Mouse (Mus musculus) forebrain, embryonic 11.5 days (tissue): ENCODE measurements at regions not wholly inside any gene's neighbourhood (a gene's known extent, or its start where the extent isn't known, plus 50 kb on each side); places are given as distances from the start of the nearest gene placed in this dataset.

Experiments used
- ATAC-seq: fragments of 200-750 bp; cut with Nextera tagmentation; replicated peaks from 2 replicates; pipeline ENCODE4 v1.8.0; 2017; ENCODE audit warnings: moderate TSS enrichment; ENCODE audit not compliant: low FRiP score
- DNase-seq: peaks from one replicate; pipeline ENCODE4 v3.0.0-alpha.2; 2017; ENCODE audit warnings: low spot score
- H3K27ac ChIP-seq: fragments of 300-500 bp; sonication (generic); 2 replicates; pipeline ENCODE4 v1.5.1; 2014; ENCODE audit warnings: low read depth, low read length
- H3K27me3 ChIP-seq: fragments of 300-500 bp; sonication (generic); 2 replicates; pipeline ENCODE4 v1.6.1; 2014; ENCODE audit warnings: mild to moderate bottlenecking, low read length, mixed read lengths; ENCODE audit not compliant: control insufficient read depth, insufficient read depth
- H3K36me3 ChIP-seq: fragments of 300-500 bp; sonication (generic); 2 replicates; pipeline ENCODE4 v1.6.1; 2014; ENCODE audit warnings: mild to moderate bottlenecking, low read length, moderate library complexity, mixed read lengths; ENCODE audit not compliant: control insufficient read depth, insufficient read depth
- H3K4me1 ChIP-seq: fragments of 300-500 bp; sonication (generic); replicated peaks from 2 replicates; pipeline ENCODE4 v1.6.1; 2014; ENCODE audit warnings: low read length, mixed read lengths; ENCODE audit not compliant: control insufficient read depth, insufficient read depth
- H3K4me2 ChIP-seq: fragments of 300-500 bp; sonication (generic); 2 replicates; pipeline ENCODE4 v1.6.1; 2014; ENCODE audit warnings: low read depth, mild to moderate bottlenecking, low read length, moderate library complexity, mixed read lengths; ENCODE audit not compliant: severe bottlenecking
- H3K4me3 ChIP-seq: fragments of 300-500 bp; sonication (generic); 2 replicates; pipeline ENCODE4 v1.5.1; 2014; ENCODE audit warnings: low read depth, low read length
- H3K9ac ChIP-seq: fragments of 300-500 bp; sonication (generic); 2 replicates; pipeline ENCODE4 v1.6.1; 2014; ENCODE audit warnings: low read length
- H3K9me3 ChIP-seq: fragments of 300-500 bp; sonication (generic); 2 replicates; pipeline ENCODE4 v1.6.1; 2016; ENCODE audit warnings: low read length, mixed read lengths; ENCODE audit not compliant: control insufficient read depth
- WGBS: fragments of 180-500 bp; shearing (Covaris S2); extraction: QIAGEN DNeasy Blood & Tissue Kit; methylation state at CpG from one replicate; pipeline ENCODE4 v1.1.7; 2014; 5-methylcytosine and 5-hydroxymethylcytosine counted together

DNA sequence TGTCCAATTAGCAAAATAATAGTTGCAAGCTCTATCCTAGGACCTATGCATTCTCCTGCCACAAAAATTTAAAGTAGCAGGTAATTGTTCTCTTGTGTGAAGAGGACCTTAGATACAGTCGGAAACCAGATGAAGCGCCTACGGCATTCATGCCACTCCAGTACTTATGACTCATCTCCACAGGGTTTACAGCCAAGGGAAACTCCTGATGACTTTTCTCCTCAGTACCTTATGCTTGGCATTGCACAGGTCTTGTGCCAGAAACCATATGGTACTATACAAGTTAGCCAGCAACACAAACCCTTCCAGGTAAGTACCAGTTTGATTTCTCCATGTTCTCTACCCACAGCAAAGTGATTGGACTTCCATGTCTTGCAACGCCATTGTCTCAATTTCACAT lies 606.3 kb upstream of the Dmac1 start:
- ATAC-seq, result no peak

GRCm38 (mm10) chr4:75869771-75870170 lies 591.7 kb upstream of the Dmac1 start:
- Histone ChIP-seq H3K9me3 (no peaks in the 10 kb centered on the region), H3K36me3 (no peaks in the 10 kb centered on the region), H3K27me3 (no peaks in the 10 kb centered on the region), H3K27ac (no peak overlapping the region), H3K4me2 (no peak overlapping the region), H3K9ac (no peak overlapping the region), H3K4me1 (no peaks in the 10 kb centered on the region), H3K4me3 (no peak overlapping the region)
- no peak for DNase-seq
- ATAC-seq, result no peak
- WGBS, result 67% methylated on average over 1 of the region's 1 CpGs

More for the DNA sequence above, 606.3 kb upstream of the Dmac1 start:
- 89% methylated on average over 4 of the region's 4 CpGs for WGBS
- Histone ChIP-seq H3K4me3 (no peak overlapping the region), H3K27me3 (no peaks in the 10 kb centered on the region), H3K4me1 (no peaks in the 10 kb centered on the region), H3K27ac (no peak overlapping the region), H3K9me3 (no peaks in the 10 kb centered on the region), H3K4me2 (no peak overlapping the region), H3K9ac (no peak overlapping the region), H3K36me3 (no peaks in the 10 kb centered on the region)
- no peak for DNase-seq

DNA sequence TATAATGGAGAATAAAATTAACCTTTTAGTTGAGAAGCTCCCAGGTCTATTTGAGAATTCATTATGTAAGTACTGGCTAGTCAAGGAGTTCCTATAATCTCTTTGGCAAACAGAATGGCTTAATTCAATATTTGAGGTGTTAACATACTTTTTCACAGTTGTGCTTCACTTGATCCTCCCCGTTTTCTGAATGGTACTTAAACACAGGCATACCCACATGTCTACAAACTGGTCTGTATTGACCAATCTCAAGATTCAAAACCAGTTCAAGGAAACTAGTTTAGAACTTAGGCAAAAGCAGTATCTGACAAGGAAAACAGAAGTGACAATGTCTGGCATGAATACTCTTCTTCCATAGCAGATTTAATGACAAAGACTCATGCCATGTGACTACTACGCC lies 583.0 kb upstream of the Dmac1 start:
- H3K36me3 ChIP-seq, result no peaks in the 10 kb centered on the region
- H3K9ac ChIP-seq, result no peak overlapping the region
- H3K4me2 ChIP-seq, result no peak overlapping the region
- DNase-seq (no peak), ATAC-seq (no peak)
- WGBS, result 76% methylated on average over 2 of the region's 2 CpGs
- no peaks in the 10 kb centered on the region for H3K4me1 ChIP-seq
- H3K27ac ChIP-seq, result no peak overlapping the region
- H3K27me3 ChIP-seq, result no peaks in the 10 kb centered on the region
- H3K9me3 ChIP-seq, result no peaks in the 10 kb centered on the region
- H3K4me3 ChIP-seq, result no peak overlapping the region

- Histone ChIP-seq H3K4me3 (no peak overlapping the region), H3K36me3 (no peaks in the 10 kb centered on the region), H3K4me2 (no peak overlapping the region), H3K4me1 (no peaks in the 10 kb centered on the region), H3K9me3 (no peaks in the 10 kb centered on the region), H3K27ac (no peak overlapping the region), H3K9ac (no peak overlapping the region), H3K27me3 (no peaks in the 10 kb centered on the region)
- no peak for ATAC-seq
- no peak for DNase-seq
- WGBS, result 74% methylated on average over 2 of the region's 2 CpGs
Observed at GRCm38 (mm10) chr4:75857769-75858408, 579.8 kb upstream of the Dmac1 start.

DNA sequence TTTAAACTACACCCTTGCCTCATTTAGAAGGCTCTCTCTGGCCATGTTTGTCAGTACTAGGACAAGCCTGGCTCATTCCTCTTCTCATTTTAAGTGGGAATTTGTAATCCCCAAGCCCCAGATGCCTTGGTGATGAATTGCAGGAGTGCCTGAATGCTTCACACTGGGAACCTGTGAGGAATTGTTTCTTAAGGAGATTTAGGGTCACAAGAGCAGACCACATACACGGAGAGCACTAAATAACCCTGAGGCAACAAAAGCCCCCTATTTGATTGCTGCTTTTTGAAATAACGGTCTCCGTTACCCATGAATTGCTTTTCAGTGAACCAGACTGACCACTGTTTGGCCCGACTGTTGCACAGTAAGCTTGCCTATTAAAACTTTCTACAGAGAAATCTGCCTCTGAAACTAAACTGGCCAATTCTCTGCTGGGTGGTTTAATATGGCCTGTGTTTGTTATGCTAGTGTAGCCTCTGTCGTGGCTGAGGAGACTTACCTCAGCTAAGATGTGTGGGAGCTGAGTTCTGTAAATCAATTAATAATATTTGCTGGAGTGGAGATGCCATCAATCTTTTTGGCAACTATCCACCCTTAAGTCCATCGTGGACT lies 577.7 kb upstream of the Dmac1 start:
- H3K4me2 ChIP-seq, result no peak overlapping the region
- H3K9me3 ChIP-seq, result no peaks in the 10 kb centered on the region
- WGBS, result 8% methylated on average over 6 of the region's 6 CpGs
- DNase-seq (no peak), ATAC-seq (peak; percentile 85)
- no peak overlapping the region for H3K4me3 ChIP-seq
- no peaks in the 10 kb centered on the region for H3K4me1 ChIP-seq
- no peak overlapping the region for H3K9ac ChIP-seq
- no peak overlapping the region for H3K27ac ChIP-seq
- no peaks in the 10 kb centered on the region for H3K36me3 ChIP-seq
- no peaks in the 10 kb centered on the region for H3K27me3 ChIP-seq

- no peak overlapping the region for H3K4me3 ChIP-seq
- H3K27me3 ChIP-seq, result no peaks in the 10 kb centered on the region
- ATAC-seq (no peak), DNase-seq (no peak)
- no peaks in the 10 kb centered on the region for H3K36me3 ChIP-seq
- no peaks in the 10 kb centered on the region for H3K4me1 ChIP-seq
- H3K9me3 ChIP-seq, result no peaks in the 10 kb centered on the region
- 81% methylated on average over 2 of the region's 2 CpGs for whole genome bisulfite sequencing
- H3K4me2 ChIP-seq, result no peak overlapping the region
- no peak overlapping the region for H3K9ac ChIP-seq
- no peak overlapping the region for H3K27ac ChIP-seq
Observed at GRCm38 (mm10) chr4:75850343-75850742, 572.2 kb upstream of the Dmac1 start.

DNA sequence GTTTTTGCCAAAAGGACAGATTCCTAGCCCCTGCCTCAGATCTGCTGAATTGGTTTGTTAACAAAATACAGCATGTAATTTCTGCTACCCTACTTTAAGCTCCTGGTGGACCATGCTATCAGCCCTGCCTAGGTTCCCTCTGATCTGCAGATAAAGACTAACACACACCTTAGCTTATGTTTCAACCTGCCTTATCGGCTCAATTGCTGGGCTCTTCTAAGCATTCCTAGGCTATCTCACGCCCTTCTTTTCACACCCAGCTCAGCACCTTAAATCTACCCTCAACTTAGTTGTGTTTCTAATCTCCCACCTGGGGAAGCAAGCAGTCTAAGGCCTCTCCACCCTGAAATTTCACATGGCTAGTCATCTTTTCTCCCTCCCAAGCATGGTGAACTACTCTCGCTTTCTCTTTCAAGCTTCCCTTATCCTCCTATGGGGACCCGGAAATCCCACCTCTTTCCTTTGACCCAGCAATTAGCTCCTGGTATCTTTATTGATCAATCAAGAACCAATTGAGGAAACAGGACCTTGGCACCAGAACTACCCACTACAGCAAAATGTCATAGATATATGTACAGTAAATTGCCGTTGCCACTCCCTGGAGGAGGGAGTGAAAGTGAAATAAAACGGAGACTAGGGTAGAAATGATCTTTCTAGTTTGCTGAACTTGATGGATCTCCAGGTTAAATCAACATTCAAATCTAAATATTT lies 569.7 kb upstream of the Dmac1 start:
- DNase-seq, result no peak
- Histone ChIP-seq H3K9me3 (no peaks in the 10 kb centered on the region), H3K4me3 (no peak overlapping the region), H3K4me2 (no peak overlapping the region), H3K27me3 (no peaks in the 10 kb centered on the region), H3K9ac (no peak overlapping the region), H3K36me3 (no peaks in the 10 kb centered on the region), H3K27ac (no peak overlapping the region), H3K4me1 (no peaks in the 10 kb centered on the region)
- 91% methylated on average over 6 of the region's 6 CpGs for WGBS
- ATAC-seq, result no peak

DNA sequence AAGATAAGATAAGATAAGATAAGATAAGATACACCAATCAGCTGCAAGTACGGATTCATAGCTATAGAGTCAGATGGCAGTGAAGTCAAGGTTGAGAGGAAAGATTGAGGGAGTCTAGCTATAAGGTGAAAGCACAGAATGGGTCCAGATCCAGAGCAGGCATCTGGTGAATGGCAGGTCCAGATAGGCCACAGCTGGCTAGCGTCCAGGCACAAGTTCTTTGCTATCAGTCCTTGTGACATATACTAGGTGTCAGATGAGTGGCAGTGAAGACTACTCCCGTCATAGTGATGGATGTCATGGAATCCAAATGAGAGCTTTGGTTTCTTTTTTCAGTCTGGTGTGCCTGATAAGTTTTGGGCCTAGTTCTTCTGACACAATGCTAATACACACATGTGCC lies 566.9 kb upstream of the Dmac1 start:
- Histone ChIP-seq H3K9me3 (no peaks in the 10 kb centered on the region), H3K4me3 (no peak overlapping the region), H3K4me2 (no peak overlapping the region), H3K36me3 (no peaks in the 10 kb centered on the region), H3K27me3 (no peaks in the 10 kb centered on the region), H3K4me1 (no peaks in the 10 kb centered on the region), H3K9ac (no peak overlapping the region), H3K27ac (no peak overlapping the region)
- 87% methylated on average over 3 of the region's 3 CpGs for WGBS
- no peak for ATAC-seq
- DNase-seq, result no peak

DNA sequence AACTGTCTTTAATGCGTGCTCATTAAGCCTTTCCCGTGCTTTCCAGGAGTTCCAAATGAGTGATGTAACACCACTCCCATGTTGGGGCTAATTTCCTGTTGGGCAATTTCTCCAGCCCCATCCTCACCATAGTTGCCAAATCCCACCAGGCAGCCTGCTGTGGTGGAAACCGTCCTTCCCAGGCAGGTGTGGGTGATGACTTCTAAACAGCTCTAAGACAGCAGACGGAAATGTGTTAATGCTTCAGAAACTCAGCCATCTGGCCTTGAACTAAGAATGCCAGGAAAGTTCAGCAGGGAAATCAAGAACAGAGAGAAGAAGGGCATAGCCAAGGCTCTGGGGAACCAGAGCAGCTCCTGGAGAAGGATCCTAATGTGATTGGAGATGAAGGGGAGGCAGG lies 560.5 kb upstream of the Dmac1 start:
- no peak for ATAC-seq
- H3K4me2 ChIP-seq, result no peak overlapping the region
- 61% methylated on average over 4 of the region's 4 CpGs for WGBS
- no peak overlapping the region for H3K27ac ChIP-seq
- H3K9me3 ChIP-seq, result no peaks in the 10 kb centered on the region
- H3K36me3 ChIP-seq, result no peaks in the 10 kb centered on the region
- DNase-seq, result no peak
- no peaks in the 10 kb centered on the region for H3K27me3 ChIP-seq
- no peaks in the 10 kb centered on the region for H3K4me1 ChIP-seq
- no peak overlapping the region for H3K4me3 ChIP-seq
- H3K9ac ChIP-seq, result no peak overlapping the region
